In genomic region chr16:35056306-35056705, GRCm38 (mm10) we compare ENCODE assay signal across 8 mouse cellular contexts. TPM values are rescaled to one million over a fixed set of nuclear protein-coding genes. Genes with fewer than 3 reads are reported as not detected.
DNase-seq lines count a peak whose midpoint lies in the region; ATAC-seq lines count a peak whose summit lies in the region.

No protein-coding gene starts in this region.

- DNase-seq in adrenal gland, postnatal 10 days: peak; percentile 27
- DNase-seq in adrenal gland, adult 8-10 months: no peak
- DNase-seq in limb, embryonic 11.5 days (ENCODE audit: low spot score): peak; percentile 28
- no peak for DNase-seq in limb, embryonic 10.5 days (ENCODE audit: low spot score)
- DNase-seq in cerebellum, postnatal 14 days: peak; percentile 57 to 73
- DNase-seq in layer of hippocampus, adult 9-10 months (ENCODE audit: low spot score): peak; percentile 63
- no peak for DNase-seq in ovary, postnatal 10 days (ENCODE audit: low spot score)

- 35% methylated on average over 5 of the region's 5 CpGs for WGBS in limb, embryonic 11.5 days
- 44% methylated on average over 5 of the region's 5 CpGs for WGBS in limb, embryonic 10.5 days

- H3K9ac ChIP-seq in limb, embryonic 11.5 days (ENCODE audit: low read length): no peak overlapping the region

- H3K4me2 ChIP-seq in limb, embryonic 11.5 days (ENCODE audit: low read depth, severe bottlenecking): no peak overlapping the region

- ATAC-seq in limb, embryonic 11.5 days (ENCODE audit: insufficient number of reproducible peaks, low FRiP score, low TSS enrichment, low read depth): no peak
- ATAC-seq in megakaryocyte progenitor cell, adult 5-6 weeks (replicated peaks; ENCODE audit: poor library complexity): peak; percentile 40

- H3K9me3 ChIP-seq in limb, embryonic 11.5 days (ENCODE audit: control insufficient read depth, low read length): no peaks in the 10 kb centered on the region
- H3K9me3 ChIP-seq in limb, embryonic 10.5 days (replicated peaks): no peaks in the 10 kb centered on the region

- H3K4me1 ChIP-seq in limb, embryonic 11.5 days (ENCODE audit: control insufficient read depth, insufficient read depth, low read length): no peaks in the 10 kb centered on the region
- no peaks in the 10 kb centered on the region for H3K4me1 ChIP-seq in limb, embryonic 10.5 days

- no peaks in the 10 kb centered on the region for H3K27me3 ChIP-seq in limb, embryonic 11.5 days (ENCODE audit: control insufficient read depth, insufficient read depth, low read length)
- H3K27me3 ChIP-seq in limb, embryonic 10.5 days (ENCODE audit: low read depth, poor library complexity, severe bottlenecking): no peaks in the 10 kb centered on the region

- H3K4me3 ChIP-seq in limb, embryonic 11.5 days (ENCODE audit: low read depth, low read length): no peak overlapping the region
- no peak overlapping the region for H3K4me3 ChIP-seq in limb, embryonic 10.5 days

- no peaks in the 10 kb centered on the region for H3K36me3 ChIP-seq in limb, embryonic 11.5 days (ENCODE audit: control insufficient read depth, insufficient read depth, low read length)
- peaks cover 8% of the 10 kb centered on the region for H3K36me3 ChIP-seq in limb, embryonic 10.5 days

- H3K27ac ChIP-seq in limb, embryonic 11.5 days (replicated peaks; ENCODE audit: low read depth, low read length): no peak overlapping the region
- H3K27ac ChIP-seq in limb, embryonic 10.5 days: no peak overlapping the region

RNA-seq across cellular contexts. Expression of gene Hacd2, which starts 34.1 kb away (rescaled TPM):
- total RNA-seq in adrenal gland, postnatal 10 days (2021): 10 to 100 TPM; 33.2 to 50.3 TPM
- 10 to 100 TPM; 30.9 to 51.4 (median 43.5) TPM for total RNA-seq in adrenal gland, adult 8-10 months (2022)
- polyA plus RNA-seq in limb, embryonic 11.5 days (2014; fragmentation: Nextera tagmentation; extraction: Ambion mirVana): 37.0 and 40.0 TPM in 2 replicates
- 67.0 and 73.4 TPM in 2 replicates for polyA plus RNA-seq in limb, embryonic 10.5 days (2016; fragmentation: Nextera tagmentation; extraction: Ambion mirVana)
- total RNA-seq in megakaryocyte progenitor cell, adult 5-6 weeks (2015): 75.9 and 108 TPM in 2 replicates
- 11.0 and 12.2 TPM in 2 replicates for total RNA-seq in megakaryocyte progenitor cell, adult 5-6 weeks (2017)

Comparison
In these comparisons a context has a peak if more than half of its experiments do, and no peak if none do; other contexts are left out.
1. DNase-seq: peak in adrenal gland, postnatal 10 days (single experiment), limb, embryonic 11.5 days (single experiment), cerebellum, postnatal 14 days (2 of 2) and layer of hippocampus, adult 9-10 months (single experiment); none in adrenal gland, adult 8-10 months (single experiment), limb, embryonic 10.5 days (single experiment) and ovary, postnatal 10 days (single experiment).